Mouse (Mus musculus) stomach, embryonic 15.5 days (tissue): ENCODE data around the gene D5Ertd579e. TPM values are rescaled to one million over a fixed set of nuclear protein-coding genes. Genes with fewer than 3 reads are reported as not detected.

Experiments
- ATAC-seq: fragments of 200-750 bp; cut with Nextera tagmentation; 2 replicates; pipeline ENCODE4 v1.8.0; 2017; ENCODE audit warnings: low read depth, moderate number of reproducible peaks, moderate TSS enrichment; ENCODE audit not compliant: insufficient read depth, low FRiP score
- H3K27ac ChIP-seq: fragments of 300-500 bp; sonication (generic); 2 replicates; pipeline ENCODE4 v1.5.1; 2015; ENCODE audit warnings: mild to moderate bottlenecking, inconsistent platforms
- H3K27me3 ChIP-seq: fragments of 300-500 bp; sonication (generic); replicated peaks from 2 replicates; pipeline ENCODE4 v1.6.1; 2015; ENCODE audit warnings: inconsistent platforms
- H3K36me3 ChIP-seq: fragments of 300-500 bp; sonication (generic); 2 replicates; pipeline ENCODE4 v1.6.1; 2015; ENCODE audit warnings: inconsistent platforms
- H3K4me1 ChIP-seq: fragments of 300-500 bp; sonication (generic); 2 replicates; pipeline ENCODE4 v1.6.1; 2015; ENCODE audit warnings: inconsistent platforms
- H3K4me2 ChIP-seq: fragments of 300-500 bp; sonication (generic); 2 replicates; pipeline ENCODE4 v1.6.1; 2015; ENCODE audit warnings: mild to moderate bottlenecking, inconsistent platforms
- H3K4me3 ChIP-seq: fragments of 300-500 bp; sonication (generic); replicated peaks from 2 replicates; pipeline ENCODE4 v1.5.1; 2015; ENCODE audit warnings: inconsistent platforms
- H3K9ac ChIP-seq: fragments of 300-500 bp; sonication (generic); 2 replicates; pipeline ENCODE4 v1.6.1; 2015; ENCODE audit warnings: inconsistent platforms
- H3K9me3 ChIP-seq: fragments of 300-500 bp; sonication (generic); 2 replicates; pipeline ENCODE4 v1.6.1; 2016; ENCODE audit warnings: inconsistent platforms
- WGBS: fragments of 180-500 bp; shearing (Covaris S2); methylation state at CpG from one replicate; pipeline ENCODE4 v1.1.7; 2015; 5-methylcytosine and 5-hydroxymethylcytosine counted together
- polyA plus RNA-seq: library from polyadenylated mRNA; unstranded; fragments of >200 nt; fragmentation: Nextera tagmentation; extraction: Ambion mirVana; gene quantifications from 2 replicates; pipeline ENCODE4 v1.2.1, GENCODE M21; 2015

D5Ertd579e gene
- polyA plus RNA-seq, 1 experiment from 2014 or later = 20.0 TPM

- Histone ChIP-seq H3K4me3 (no peak overlapping the region), H3K9ac (no peak overlapping the region), H3K36me3 (no peaks in the 10 kb centered on the region), H3K4me2 (no peak overlapping the region), H3K27ac (peak overlapping the region; percentile 79), H3K27me3 (no peaks in the 10 kb centered on the region), H3K4me1 (peaks cover 16% of the 10 kb centered on the region), H3K9me3 (no peaks in the 10 kb centered on the region)
- 65% methylated on average over 6 of the region's 6 CpGs for WGBS
- no peak; the same call in 1 of the 2 replicates for ATAC-seq
These were observed 136.2 kb downstream of the D5Ertd579e start for GRCm38 (mm10) chr5:36559510-36560235.

DNA sequence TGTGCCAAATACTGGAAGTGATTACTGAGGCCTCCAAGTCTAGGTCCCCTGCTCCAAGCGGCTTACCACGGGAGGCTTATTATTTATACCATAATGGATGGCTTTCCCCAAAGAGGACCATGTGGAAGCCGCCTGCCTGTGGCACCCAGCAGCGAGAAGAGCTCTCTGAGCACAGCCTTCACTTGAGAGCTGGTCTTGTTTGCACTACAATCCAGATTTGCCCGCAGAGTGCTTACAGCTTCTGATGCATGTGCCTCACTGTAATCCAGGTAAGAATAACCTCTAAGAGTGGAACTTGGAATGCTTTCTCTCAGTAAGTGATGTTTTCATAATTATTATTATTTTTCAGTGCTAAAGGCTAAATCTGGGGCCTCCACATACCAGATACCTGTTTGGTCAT, 136.7 kb downstream of the D5Ertd579e start:
- Histone ChIP-seq H3K36me3 (no peaks in the 10 kb centered on the region), H3K9ac (no peak overlapping the region), H3K4me2 (no peak overlapping the region), H3K4me1 (peaks cover 21% of the 10 kb centered on the region), H3K9me3 (no peaks in the 10 kb centered on the region), H3K27me3 (no peaks in the 10 kb centered on the region), H3K27ac (peak overlapping the region; percentile 62; the same call in 1 of the 2 replicates), H3K4me3 (no peak overlapping the region)
- 65% methylated on average over 5 of the region's 5 CpGs for WGBS
- ATAC-seq = no peak

GRCm38 (mm10) chr5:36558526-36558925, 137.3 kb downstream of the D5Ertd579e start:
- Histone ChIP-seq H3K4me3 (no peak overlapping the region), H3K27me3 (no peaks in the 10 kb centered on the region), H3K9ac (no peak overlapping the region), H3K27ac (no peak overlapping the region; the same call in 1 of the 2 replicates), H3K4me1 (peaks cover 25% of the 10 kb centered on the region), H3K9me3 (no peaks in the 10 kb centered on the region), H3K4me2 (no peak overlapping the region), H3K36me3 (no peaks in the 10 kb centered on the region)
- WGBS = 62% methylated on average over 2 of the region's 2 CpGs
- ATAC-seq = no peak

DNA sequence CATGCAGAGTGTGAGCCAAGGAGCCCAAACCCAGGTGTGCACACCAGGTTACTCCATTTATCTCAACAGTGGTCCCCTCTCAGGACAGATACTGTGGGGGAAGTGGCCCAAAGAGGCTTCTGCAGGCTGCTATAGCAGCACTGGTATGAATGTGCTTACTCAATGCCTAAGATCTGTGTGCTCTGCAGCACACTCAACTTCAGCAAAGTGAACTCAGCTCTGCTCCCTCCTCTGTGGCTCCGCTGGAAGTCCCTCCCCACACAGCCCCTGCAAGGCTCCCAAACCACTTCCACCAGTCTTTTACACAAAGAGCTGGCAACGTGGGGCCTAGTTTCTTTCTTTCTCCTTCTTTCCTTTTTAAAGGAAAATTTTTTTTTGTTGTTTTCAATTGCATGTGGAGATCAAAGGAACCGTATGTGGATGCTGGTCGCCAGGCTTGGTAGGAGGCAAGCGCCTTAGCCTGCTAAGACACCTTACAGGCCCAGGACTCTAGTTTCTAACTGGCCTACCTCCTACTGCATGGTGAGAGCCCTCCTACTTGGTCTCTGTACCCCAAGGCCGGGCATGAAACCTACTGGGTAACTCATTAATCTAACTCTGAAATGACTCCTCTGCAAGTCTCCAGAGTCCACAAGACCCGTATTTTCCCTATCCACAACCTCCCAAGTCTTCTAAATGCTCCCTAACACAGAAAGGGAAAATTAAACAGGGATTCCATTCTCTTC, 138.1 kb downstream of the D5Ertd579e start:
- ATAC-seq = peak; percentile 29; the same call in 1 of the 2 replicates
- H3K27me3 ChIP-seq = no peaks in the 10 kb centered on the region
- H3K27ac ChIP-seq = peak overlapping the region; percentile 42; the same call in 1 of the 2 replicates
- peaks cover 25% of the 10 kb centered on the region for H3K4me1 ChIP-seq
- no peak overlapping the region for H3K4me3 ChIP-seq
- no peaks in the 10 kb centered on the region for H3K36me3 ChIP-seq
- no peak overlapping the region for H3K9ac ChIP-seq
- whole genome bisulfite sequencing = 52% methylated on average over 7 of the region's 7 CpGs
- no peaks in the 10 kb centered on the region for H3K9me3 ChIP-seq
- no peak overlapping the region for H3K4me2 ChIP-seq

GRCm38 (mm10) chr5:36556906-36557305, 138.9 kb downstream of the D5Ertd579e start:
- Histone ChIP-seq H3K4me2 (no peak overlapping the region), H3K27me3 (no peaks in the 10 kb centered on the region), H3K36me3 (no peaks in the 10 kb centered on the region), H3K9me3 (no peaks in the 10 kb centered on the region), H3K27ac (no peak overlapping the region), H3K4me1 (peaks cover 25% of the 10 kb centered on the region), H3K9ac (no peak overlapping the region), H3K4me3 (no peak overlapping the region)
- ATAC-seq = no peak
- WGBS = 87% methylated on average over 3 of the region's 3 CpGs

- peaks cover 25% of the 10 kb centered on the region for H3K4me1 ChIP-seq
- ATAC-seq = no peak
These were observed 139.5 kb downstream of the D5Ertd579e start for GRCm38 (mm10) chr5:36556289-36556688.

DNA sequence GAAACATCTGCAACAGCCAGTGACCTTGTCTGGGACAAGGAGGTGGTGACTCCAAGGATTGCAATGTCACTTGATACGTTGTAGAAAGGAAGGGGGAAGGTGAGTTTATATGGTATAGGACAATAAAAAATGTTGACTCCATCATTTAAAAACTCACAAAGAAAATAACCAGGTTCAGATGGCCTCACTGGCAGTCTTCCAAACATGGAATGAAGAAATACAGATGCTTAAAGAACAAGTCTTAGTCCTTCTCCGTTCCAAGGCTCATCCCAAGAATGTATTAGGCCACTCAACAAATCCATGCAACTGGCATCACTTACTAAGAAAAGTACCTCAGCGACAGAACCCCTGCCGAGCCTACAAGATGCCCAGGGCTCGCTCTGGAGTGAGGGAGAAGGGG, 141.3 kb downstream of the D5Ertd579e start:
- Histone ChIP-seq H3K27me3 (no peaks in the 10 kb centered on the region), H3K27ac (peak overlapping the region; percentile 48), H3K9ac (no peak overlapping the region), H3K36me3 (no peaks in the 10 kb centered on the region), H3K9me3 (no peaks in the 10 kb centered on the region), H3K4me1 (peaks cover 17% of the 10 kb centered on the region), H3K4me3 (no peak overlapping the region), H3K4me2 (no peak overlapping the region)
- 46% methylated on average over 5 of the region's 5 CpGs for WGBS
- ATAC-seq = no peak

More at GRCm38 (mm10) chr5:36556289-36556688, 139.5 kb downstream of the D5Ertd579e start:
- H3K4me3 ChIP-seq = no peak overlapping the region
- H3K9me3 ChIP-seq = no peaks in the 10 kb centered on the region
- no peak overlapping the region for H3K27ac ChIP-seq
- H3K27me3 ChIP-seq = no peaks in the 10 kb centered on the region
- no peaks in the 10 kb centered on the region for H3K36me3 ChIP-seq
- H3K4me2 ChIP-seq = no peak overlapping the region
- H3K9ac ChIP-seq = no peak overlapping the region
- 77% methylated on average over 4 of the region's 4 CpGs for WGBS

DNA sequence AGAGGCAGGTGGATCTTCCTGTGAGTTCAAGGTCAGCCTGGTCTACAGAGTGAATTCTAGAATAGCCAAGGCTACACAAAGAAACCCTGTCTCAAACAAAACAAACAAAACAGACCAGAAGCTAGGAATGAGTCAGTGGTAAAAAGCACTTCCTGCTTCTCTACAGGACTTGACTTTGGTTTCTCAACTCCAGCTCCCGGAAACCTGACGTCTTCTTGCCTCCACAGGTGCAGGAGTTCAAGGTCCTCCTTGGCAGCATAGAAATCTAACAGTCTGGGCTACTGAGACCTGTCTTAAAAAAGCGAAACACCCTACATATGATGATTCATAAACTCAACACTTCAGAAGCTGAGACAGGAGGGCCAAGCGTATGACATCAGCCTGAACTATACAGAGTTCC, 141.9 kb downstream of the D5Ertd579e start:
- Histone ChIP-seq H3K27ac (peak overlapping the region; percentile 48; the same call in 1 of the 2 replicates), H3K9me3 (no peaks in the 10 kb centered on the region), H3K4me1 (peaks cover 17% of the 10 kb centered on the region), H3K4me2 (no peak overlapping the region), H3K4me3 (no peak overlapping the region), H3K27me3 (no peaks in the 10 kb centered on the region), H3K9ac (no peak overlapping the region), H3K36me3 (no peaks in the 10 kb centered on the region)
- no peak for ATAC-seq
- WGBS = 58% methylated on average over 4 of the region's 4 CpGs

- Histone ChIP-seq H3K27ac (no peak overlapping the region), H3K9ac (no peak overlapping the region), H3K36me3 (no peaks in the 10 kb centered on the region), H3K27me3 (no peaks in the 10 kb centered on the region), H3K4me2 (no peak overlapping the region), H3K9me3 (no peaks in the 10 kb centered on the region), H3K4me3 (no peak overlapping the region), H3K4me1 (peaks cover 14% of the 10 kb centered on the region)
- WGBS = 71% methylated on average over 2 of the region's 2 CpGs
- no peak for ATAC-seq
These were observed 142.7 kb downstream of the D5Ertd579e start for GRCm38 (mm10) chr5:36553056-36553606.

DNA sequence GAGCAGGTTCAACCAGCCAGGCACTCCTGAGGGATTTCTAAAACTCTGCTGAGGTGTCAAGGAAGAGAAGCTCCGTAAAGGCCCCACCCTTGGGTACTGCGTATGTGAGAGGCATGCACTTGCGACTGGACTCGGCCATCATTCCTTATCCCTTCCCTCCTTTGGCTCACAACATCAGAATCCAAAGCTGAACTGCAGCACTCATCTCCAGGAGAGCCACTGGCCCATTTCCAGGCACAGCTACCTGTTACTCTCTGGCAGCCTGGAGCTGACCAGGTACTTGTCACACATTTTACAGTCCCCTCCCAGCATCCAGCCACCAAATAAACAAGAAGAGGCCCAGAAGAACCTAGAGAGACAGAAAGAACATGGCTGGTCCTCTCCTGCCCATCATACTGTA, 143.4 kb downstream of the D5Ertd579e start:
- Histone ChIP-seq H3K4me2 (no peak overlapping the region), H3K27me3 (no peaks in the 10 kb centered on the region), H3K9ac (no peak overlapping the region), H3K9me3 (no peaks in the 10 kb centered on the region), H3K36me3 (no peaks in the 10 kb centered on the region), H3K4me1 (peaks cover 11% of the 10 kb centered on the region; the same call in 1 of the 2 replicates), H3K4me3 (no peak overlapping the region), H3K27ac (no peak overlapping the region)
- no peak for ATAC-seq
- WGBS = 91% methylated on average over 4 of the region's 4 CpGs
